Mouse (Mus musculus): ENCODE measurements at regions not wholly inside any gene's neighbourhood (a gene's known extent, or its start where the extent isn't known, plus 50 kb on each side); places are given as distances from the start of the nearest gene placed in this dataset.

DNA sequence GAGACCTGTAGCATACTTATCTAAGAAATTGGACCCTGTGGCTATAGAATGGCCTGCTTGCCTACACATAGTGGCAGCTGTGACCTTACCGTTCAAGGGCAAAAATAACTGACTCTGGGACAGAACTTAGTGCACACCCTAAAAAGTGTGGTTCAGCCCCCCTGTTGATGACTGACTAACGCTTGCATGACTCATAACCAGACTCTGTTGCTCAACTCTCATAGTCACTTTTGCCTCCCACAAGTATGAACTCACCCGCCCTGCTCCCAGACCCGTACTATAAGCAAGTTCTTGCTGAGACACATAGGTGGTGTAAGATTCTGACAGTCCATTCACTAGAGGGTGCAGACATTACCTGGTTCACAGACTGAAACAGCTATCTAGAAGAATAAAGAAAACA is 424.3 kb upstream of the Cntn5 start:
- TF ChIP-seq EP300 (IDR thresholded peaks at IDR 0.05; ENCODE audit: low read depth) (no peak), CTCF (IDR thresholded peaks at IDR 0.05; ENCODE audit: low read depth) (no peak)

All from liver, postnatal 0 days (tissue).